Mouse (Mus musculus) megakaryocyte, embryonic 14.5 days (primary cell): ENCODE measurements around the gene Derl2.

ENCODE experiments used
- FLI1 ChIP-seq: IDR thresholded peaks from 2 replicates; pipeline ENCODE4 v1.6.1; 2012; ENCODE audit warnings: low read length, inconsistent platforms, mixed read lengths
- GATA1 ChIP-seq: IDR thresholded peaks from 3 replicates; pipeline ENCODE4 v1.6.1; 2012; ENCODE audit warnings: mixed read lengths, low read length, inconsistent platforms, borderline replicate concordance

DNA sequence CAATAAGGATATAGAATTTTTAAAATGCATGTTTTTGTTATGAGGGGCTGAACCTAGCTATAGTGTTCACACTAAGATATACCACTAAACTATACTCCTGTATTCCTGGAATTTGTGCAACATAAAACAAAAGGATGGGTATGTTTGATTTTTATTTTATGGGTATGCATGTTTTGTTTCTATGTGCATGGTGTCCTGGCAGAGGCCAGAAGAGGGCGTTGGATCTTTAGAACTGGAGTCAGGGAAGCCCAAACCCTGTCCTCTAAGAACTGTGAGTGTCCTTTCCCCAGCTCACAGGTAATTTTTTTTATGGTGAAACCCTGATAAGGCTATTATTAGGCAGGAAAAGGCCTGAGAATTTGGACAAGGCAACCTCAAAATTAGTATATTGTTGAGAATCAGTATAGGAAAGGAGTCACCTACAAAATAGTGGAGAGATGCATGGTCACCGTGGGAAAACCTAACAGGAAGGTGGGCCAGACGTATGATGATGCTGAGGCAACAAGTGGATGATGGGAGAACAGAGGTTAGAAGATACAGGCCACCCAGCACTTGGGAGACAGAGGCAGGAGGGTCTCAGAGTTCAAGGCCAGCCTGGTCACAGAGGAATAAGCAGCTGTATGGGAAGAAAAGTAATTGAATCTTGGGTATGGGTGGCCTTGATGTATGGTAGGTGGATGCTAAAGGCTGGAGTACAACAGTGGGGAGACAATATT, 9.9 kb upstream of the Derl2 start:
- TF ChIP-seq GATA1 (no peak), FLI1 (no peak)
